Mouse (Mus musculus) megakaryocyte-erythroid progenitor cell, adult 5 weeks (primary cell): ENCODE data around the gene Ank. TPM values are rescaled to one million over a fixed set of nuclear protein-coding genes. Genes with fewer than 3 reads are reported as not detected.

Experiments
- polyA plus RNA-seq: library from polyadenylated mRNA; stranded (reverse); fragments of >175 nt; gene quantifications from 2 replicates; pipeline ENCODE4 v1.2.3, GENCODE M21; 2012

Ank gene
- 13.1 and 17.3 TPM in 2 replicates for polyA plus RNA-seq

GRCm38 (mm10) chr15:27466131-27467080 is at the start of gene Ank:
Gene Ank (plus strand): TSS chr15:27466677.

GRCm38 (mm10) chr15:27630601-27631383 is 164.3 kb downstream of the Ank start, which contains the start of gene Otulin:
Gene Otulin (minus strand): TSS chr15:27630693.

Other genes with a start within 250 kb of the Ank start
- 35.1 and 44.3 TPM in 2 replicates for gene Otulin, start 164.0 kb downstream of the Ank start, polyA plus RNA-seq
- 5.7 and 7.7 TPM in 2 replicates for gene Otulinl, start 214.9 kb downstream of the Ank start, polyA plus RNA-seq